Mouse (Mus musculus): ENCODE measurements around the gene Bpifb1. TPM values are rescaled to one million over a fixed set of nuclear protein-coding genes. Genes with fewer than 3 reads are reported as not detected.
A peak's percentile ranks its signal among the peaks of the same experiment; 100 is the strongest.

Bpifb1 gene
- polyA plus RNA-seq, 1 experiment: not detected

- H3K36me3 ChIP-seq (ENCODE audit: control insufficient read depth, insufficient read depth, low read length): no peaks in the 10 kb centered on the region
- no peak overlapping the region for H3K27ac ChIP-seq (ENCODE audit: insufficient read depth, low read depth, low read length)
- 52% methylated on average over 7 of the region's 7 CpGs for WGBS
- TF ChIP-seq CTCF (IDR thresholded peaks at IDR 0.05; ENCODE audit: extremely low read depth, insufficient read length, insufficient replicate concordance, low read depth, low read length) (no peak), POLR2A (IDR thresholded peaks at IDR 0.05; ENCODE audit: low read depth, low read length) (no peak)
- no peak overlapping the region for H3K4me3 ChIP-seq (ENCODE audit: low read depth, low read length)
- H3K27me3 ChIP-seq (ENCODE audit: control insufficient read depth, insufficient read depth, low read length): no peaks in the 10 kb centered on the region
- H3K4me1 ChIP-seq (ENCODE audit: control insufficient read depth, insufficient read depth, insufficient read length, low read length): no peaks in the 10 kb centered on the region
Measured at GRCm38 (mm10) chr2:154189877-154190434, 662 bp upstream of the Bpifb1 start.

GRCm38 (mm10) chr2:154192141-154192540, 1.5 kb downstream of the Bpifb1 start:
- Histone ChIP-seq H3K4me3 (ENCODE audit: low read depth, low read length) (no peak overlapping the region), H3K4me1 (ENCODE audit: control insufficient read depth, insufficient read depth, insufficient read length, low read length) (no peaks in the 10 kb centered on the region), H3K36me3 (ENCODE audit: control insufficient read depth, insufficient read depth, low read length) (no peaks in the 10 kb centered on the region), H3K27ac (ENCODE audit: insufficient read depth, low read depth, low read length) (no peak overlapping the region), H3K27me3 (ENCODE audit: control insufficient read depth, insufficient read depth, low read length) (no peaks in the 10 kb centered on the region)
- WGBS: 44% methylated on average over 2 of the region's 2 CpGs
- TF ChIP-seq POLR2A (IDR thresholded peaks at IDR 0.05; ENCODE audit: low read depth, low read length) (no peak), CTCF (IDR thresholded peaks at IDR 0.05; ENCODE audit: extremely low read depth, insufficient read length, insufficient replicate concordance, low read depth, low read length) (no peak)

GRCm38 (mm10) chr2:154193071-154193470, 2.5 kb downstream of the Bpifb1 start:
- H3K4me1 ChIP-seq (ENCODE audit: control insufficient read depth, insufficient read depth, insufficient read length, low read length): no peaks in the 10 kb centered on the region
- no peak overlapping the region for H3K27ac ChIP-seq (ENCODE audit: insufficient read depth, low read depth, low read length)
- WGBS: 86% methylated on average over 4 of the region's 4 CpGs

GRCm38 (mm10) chr2:154193994-154194504, 3.4 kb downstream of the Bpifb1 start:
- Histone ChIP-seq H3K27me3 (ENCODE audit: control insufficient read depth, insufficient read depth, low read length) (no peaks in the 10 kb centered on the region), H3K4me1 (ENCODE audit: control insufficient read depth, insufficient read depth, insufficient read length, low read length) (no peaks in the 10 kb centered on the region), H3K27ac (ENCODE audit: insufficient read depth, low read depth, low read length) (no peak overlapping the region), H3K36me3 (ENCODE audit: control insufficient read depth, insufficient read depth, low read length) (no peaks in the 10 kb centered on the region), H3K4me3 (ENCODE audit: low read depth, low read length) (no peak overlapping the region)
- TF ChIP-seq POLR2A (IDR thresholded peaks at IDR 0.05; ENCODE audit: low read depth, low read length) (no peak), CTCF (IDR thresholded peaks at IDR 0.05; ENCODE audit: extremely low read depth, insufficient read length, insufficient replicate concordance, low read depth, low read length) (no peak)
- WGBS: 40% methylated on average over 5 of the region's 5 CpGs

More at GRCm38 (mm10) chr2:154193071-154193470, 2.5 kb downstream of the Bpifb1 start:
- H3K4me3 ChIP-seq (ENCODE audit: low read depth, low read length): no peak overlapping the region
- H3K27me3 ChIP-seq (ENCODE audit: control insufficient read depth, insufficient read depth, low read length): no peaks in the 10 kb centered on the region
- TF ChIP-seq POLR2A (IDR thresholded peaks at IDR 0.05; ENCODE audit: low read depth, low read length): no peak
- H3K36me3 ChIP-seq (ENCODE audit: control insufficient read depth, insufficient read depth, low read length): no peaks in the 10 kb centered on the region

GRCm38 (mm10) chr2:154197036-154197435, 6.4 kb downstream of the Bpifb1 start:
- no peaks in the 10 kb centered on the region for H3K36me3 ChIP-seq (ENCODE audit: control insufficient read depth, insufficient read depth, low read length)
- 85% methylated on average over 9 of the region's 9 CpGs for WGBS
- no peaks in the 10 kb centered on the region for H3K4me1 ChIP-seq (ENCODE audit: control insufficient read depth, insufficient read depth, insufficient read length, low read length)
- H3K27me3 ChIP-seq (ENCODE audit: control insufficient read depth, insufficient read depth, low read length): no peaks in the 10 kb centered on the region
- no peak for TF ChIP-seq POLR2A (IDR thresholded peaks at IDR 0.05; ENCODE audit: low read depth, low read length)
- TF ChIP-seq CTCF (IDR thresholded peaks at IDR 0.05; ENCODE audit: extremely low read depth, insufficient read length, insufficient replicate concordance, low read depth, low read length): no peak
- H3K27ac ChIP-seq (ENCODE audit: insufficient read depth, low read depth, low read length): no peak overlapping the region
- H3K4me3 ChIP-seq (ENCODE audit: low read depth, low read length): no peak overlapping the region

- WGBS: 86% methylated on average over 4 of the region's 4 CpGs
Measured at GRCm38 (mm10) chr2:154204630-154205029, 14.0 kb downstream of the Bpifb1 start.

GRCm38 (mm10) chr2:154206908-154207307, 16.3 kb downstream of the Bpifb1 start:
- Histone ChIP-seq H3K27me3 (ENCODE audit: control insufficient read depth, insufficient read depth, low read length) (no peaks in the 10 kb centered on the region), H3K36me3 (ENCODE audit: control insufficient read depth, insufficient read depth, low read length) (no peaks in the 10 kb centered on the region), H3K4me1 (ENCODE audit: control insufficient read depth, insufficient read depth, insufficient read length, low read length) (no peaks in the 10 kb centered on the region), H3K4me3 (ENCODE audit: low read depth, low read length) (no peak overlapping the region), H3K27ac (ENCODE audit: insufficient read depth, low read depth, low read length) (no peak overlapping the region)
- TF ChIP-seq POLR2A (IDR thresholded peaks at IDR 0.05; ENCODE audit: low read depth, low read length) (no peak), CTCF (IDR thresholded peaks at IDR 0.05; ENCODE audit: extremely low read depth, insufficient read length, insufficient replicate concordance, low read depth, low read length) (peak; percentile 54; the same call in 1 of the 2 replicates)
- 55% methylated on average over 7 of the region's 7 CpGs for WGBS

More at GRCm38 (mm10) chr2:154204630-154205029, 14.0 kb downstream of the Bpifb1 start:
- no peak for TF ChIP-seq CTCF (IDR thresholded peaks at IDR 0.05; ENCODE audit: extremely low read depth, insufficient read length, insufficient replicate concordance, low read depth, low read length)
- TF ChIP-seq POLR2A (IDR thresholded peaks at IDR 0.05; ENCODE audit: low read depth, low read length): no peak
- Histone ChIP-seq H3K27ac (ENCODE audit: insufficient read depth, low read depth, low read length) (no peak overlapping the region), H3K4me3 (ENCODE audit: low read depth, low read length) (no peak overlapping the region), H3K27me3 (ENCODE audit: control insufficient read depth, insufficient read depth, low read length) (no peaks in the 10 kb centered on the region), H3K36me3 (ENCODE audit: control insufficient read depth, insufficient read depth, low read length) (no peaks in the 10 kb centered on the region), H3K4me1 (ENCODE audit: control insufficient read depth, insufficient read depth, insufficient read length, low read length) (no peaks in the 10 kb centered on the region)
